Mouse (Mus musculus) bone marrow macrophage, adult 2 months (primary cell): Measurements from ENCODE around the gene Ccdc69. TPM values are rescaled to one million over a fixed set of nuclear protein-coding genes. Genes with fewer than 3 reads are reported as not detected.

ENCODE experiments used
- H3K27ac ChIP-seq: 2 replicates; pipeline ENCODE4 v1.5.1; 2012; ENCODE audit warnings: low read depth, low read length; ENCODE audit not compliant: insufficient read depth
- H3K4me1 ChIP-seq: 2 replicates; pipeline ENCODE4 v1.6.1; 2012; ENCODE audit warnings: low read length; ENCODE audit not compliant: control insufficient read depth, insufficient read depth
- H3K4me3 ChIP-seq: 2 replicates; pipeline ENCODE4 v1.5.1; 2012; ENCODE audit warnings: mild to moderate bottlenecking, low read length, moderate library complexity; ENCODE audit not compliant: insufficient read depth
- CTCF ChIP-seq: IDR thresholded peaks from 2 replicates; pipeline ENCODE4 v1.5.1; 2012; ENCODE audit warnings: low read depth, mild to moderate bottlenecking, low read length, moderate library complexity
- POLR2A ChIP-seq: IDR thresholded peaks from 2 replicates; pipeline ENCODE4 v1.6.1; 2012; ENCODE audit warnings: mild to moderate bottlenecking, low read depth, low read length, borderline replicate concordance
- polyA plus RNA-seq: library from polyadenylated mRNA; stranded (reverse); fragments of >200 nt; gene quantifications from 2 replicates; pipeline ENCODE4 v1.2.4, GENCODE M21; 2012; ENCODE audit not compliant: missing spikeins, insufficient read depth, insufficient read length

Gene Ccdc69
- polyA plus RNA-seq, 1 experiment, result 6.0 TPM

DNA sequence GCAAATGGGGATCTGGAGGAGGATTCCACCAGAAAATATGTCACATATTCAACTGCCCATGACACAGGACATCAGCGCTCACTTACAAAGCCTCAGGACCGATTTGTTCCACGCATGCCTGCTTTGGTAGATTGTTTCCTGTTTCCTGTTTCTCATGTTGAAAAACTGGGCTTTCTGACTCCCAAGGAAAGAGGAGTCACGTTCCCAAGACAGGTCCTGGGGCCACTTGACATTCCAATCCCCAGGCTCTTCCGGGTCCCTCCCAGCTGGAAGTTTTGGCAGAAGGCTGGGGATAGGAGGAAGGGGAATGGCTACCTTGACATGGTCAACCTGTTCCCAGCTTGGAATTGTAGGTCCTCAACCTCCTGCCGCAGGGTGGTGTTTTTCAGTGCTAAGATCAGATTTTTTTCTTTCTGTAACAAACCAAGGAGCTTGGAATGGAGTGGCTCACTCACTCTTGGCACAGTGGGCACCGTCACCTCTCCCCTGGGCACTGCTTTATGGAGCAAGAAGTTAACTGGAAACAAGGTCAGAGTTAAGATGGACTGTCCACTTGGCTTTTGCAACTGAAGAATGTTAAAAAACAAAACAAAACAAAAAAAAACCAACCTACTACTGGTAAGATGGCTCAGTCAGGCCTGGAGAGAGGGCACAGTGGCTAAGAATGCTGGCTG, 27.0 kb downstream of the Ccdc69 start:
- H3K27ac ChIP-seq, result no peak overlapping the region
- H3K4me1 ChIP-seq, result peaks cover 6% of the 10 kb centered on the region; the same call in 1 of the 2 replicates
- H3K4me3 ChIP-seq, result no peak overlapping the region
- TF ChIP-seq POLR2A (no peak), CTCF (no peak)

GRCm38 (mm10) chr11:55046600-55046999, 31.3 kb downstream of the Ccdc69 start:
- TF ChIP-seq POLR2A (no peak), CTCF (peak; percentile 44)
- no peak overlapping the region for H3K4me3 ChIP-seq
- peaks cover 6% of the 10 kb centered on the region; the same call in 1 of the 2 replicates for H3K4me1 ChIP-seq
- H3K27ac ChIP-seq, result no peak overlapping the region

- no peak for TF ChIP-seq POLR2A
- peak; percentile 51; the same call in 1 of the 2 replicates for TF ChIP-seq CTCF
- Histone ChIP-seq H3K27ac (no peak overlapping the region), H3K4me3 (no peak overlapping the region), H3K4me1 (no peaks in the 10 kb centered on the region)
Observed at GRCm38 (mm10) chr11:55041348-55041747, 36.6 kb downstream of the Ccdc69 start.

DNA sequence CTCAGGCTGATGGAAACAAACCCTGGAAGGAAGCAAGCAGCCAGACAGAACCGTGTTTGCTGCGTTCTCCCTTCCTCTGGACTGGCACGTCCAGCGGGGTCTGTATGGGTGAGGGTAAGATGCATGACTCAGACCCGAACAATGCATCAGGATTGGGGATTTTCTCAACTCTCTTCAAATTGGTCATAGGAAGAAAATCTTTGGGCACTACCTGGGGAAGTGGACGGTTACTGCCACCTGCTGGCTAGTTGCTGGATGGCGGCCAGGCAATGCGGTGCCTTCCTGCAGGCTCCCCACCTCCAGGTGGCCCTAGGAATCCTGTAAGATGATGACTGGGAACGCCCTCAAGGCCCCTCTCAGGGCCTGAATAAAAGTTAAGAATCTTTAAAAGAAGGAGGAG, 38.3 kb downstream of the Ccdc69 start:
- no peak overlapping the region for H3K27ac ChIP-seq
- peak; percentile 86 for TF ChIP-seq CTCF
- no peak for TF ChIP-seq POLR2A
- no peak overlapping the region for H3K4me3 ChIP-seq
- peaks cover 3% of the 10 kb centered on the region; the same call in 1 of the 2 replicates for H3K4me1 ChIP-seq

GRCm38 (mm10) chr11:55036601-55037000, 41.3 kb downstream of the Ccdc69 start:
- Histone ChIP-seq H3K4me3 (no peak overlapping the region), H3K27ac (no peak overlapping the region), H3K4me1 (peaks cover 9% of the 10 kb centered on the region)
- TF ChIP-seq CTCF, result no peak
- TF ChIP-seq POLR2A, result no peak

DNA sequence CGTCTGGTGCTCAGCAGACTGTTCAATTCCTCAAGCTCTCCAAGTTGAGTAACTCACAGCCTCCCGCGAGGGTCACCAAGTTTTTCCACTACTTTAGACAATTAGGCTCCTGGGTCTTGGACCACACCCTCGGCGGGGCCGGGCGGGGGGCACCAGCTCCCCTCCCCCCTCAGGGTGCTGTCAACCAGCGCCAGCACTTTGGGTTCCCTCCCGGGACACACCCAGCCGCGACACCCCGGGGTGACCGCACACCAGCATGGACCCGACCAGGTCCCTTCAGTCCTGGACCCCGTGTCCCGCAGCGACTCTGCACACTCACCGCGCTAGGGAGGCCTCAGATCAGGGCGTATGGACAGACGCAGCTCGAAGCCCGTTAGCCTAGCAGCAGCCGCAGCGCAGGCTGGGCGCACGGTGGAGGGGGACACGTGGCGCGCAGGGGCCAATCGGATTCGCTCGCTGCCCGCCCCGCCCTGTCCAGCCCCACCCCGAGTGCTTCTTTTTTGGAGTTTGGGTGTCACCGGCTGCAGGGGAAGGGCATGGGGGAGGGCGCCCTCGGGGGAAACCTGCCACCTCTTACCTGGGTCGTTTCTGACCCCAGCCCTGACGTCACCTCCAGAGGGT, 44.8 kb downstream of the Ccdc69 start, which contains the start of gene Anxa6:
Gene Anxa6, minus strand, starts transcription at position 406 of the 621 bp plus-strand sequence.
- TF ChIP-seq CTCF, result no peak
- TF ChIP-seq POLR2A, result no peak
- Histone ChIP-seq H3K27ac (no peak within 1 kb of the TSS), H3K4me1 (peaks cover 24% of the 10 kb centered on the region), H3K4me3 (peak within 1 kb of the TSS; percentile 67)

GRCm38 (mm10) chr11:55032286-55032685, 45.6 kb downstream of the Ccdc69 start:
- Histone ChIP-seq H3K4me1 (peaks cover 30% of the 10 kb centered on the region), H3K27ac (no peak overlapping the region), H3K4me3 (peak overlapping the region; percentile 67)
- TF ChIP-seq POLR2A (no peak), CTCF (no peak)

DNA sequence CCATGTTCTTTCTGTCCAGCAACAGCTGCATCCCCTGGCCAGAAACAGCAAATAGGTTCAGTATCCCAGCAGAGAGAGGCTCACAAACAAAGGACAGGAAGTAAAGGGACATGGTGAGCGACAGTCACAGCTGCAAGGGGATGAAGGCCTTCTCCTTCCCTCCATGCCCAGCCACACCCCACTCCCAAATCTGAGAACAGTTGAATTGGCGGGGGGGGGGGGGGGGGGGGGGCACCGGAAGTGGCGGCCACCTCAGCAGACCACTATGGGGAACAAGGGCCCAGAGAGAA, 46.0 kb downstream of the Ccdc69 start:
- H3K4me1 ChIP-seq, result peaks cover 30% of the 10 kb centered on the region
- no peak for TF ChIP-seq CTCF
- no peak for TF ChIP-seq POLR2A
- peak overlapping the region; percentile 67 for H3K4me3 ChIP-seq
- no peak overlapping the region for H3K27ac ChIP-seq

DNA sequence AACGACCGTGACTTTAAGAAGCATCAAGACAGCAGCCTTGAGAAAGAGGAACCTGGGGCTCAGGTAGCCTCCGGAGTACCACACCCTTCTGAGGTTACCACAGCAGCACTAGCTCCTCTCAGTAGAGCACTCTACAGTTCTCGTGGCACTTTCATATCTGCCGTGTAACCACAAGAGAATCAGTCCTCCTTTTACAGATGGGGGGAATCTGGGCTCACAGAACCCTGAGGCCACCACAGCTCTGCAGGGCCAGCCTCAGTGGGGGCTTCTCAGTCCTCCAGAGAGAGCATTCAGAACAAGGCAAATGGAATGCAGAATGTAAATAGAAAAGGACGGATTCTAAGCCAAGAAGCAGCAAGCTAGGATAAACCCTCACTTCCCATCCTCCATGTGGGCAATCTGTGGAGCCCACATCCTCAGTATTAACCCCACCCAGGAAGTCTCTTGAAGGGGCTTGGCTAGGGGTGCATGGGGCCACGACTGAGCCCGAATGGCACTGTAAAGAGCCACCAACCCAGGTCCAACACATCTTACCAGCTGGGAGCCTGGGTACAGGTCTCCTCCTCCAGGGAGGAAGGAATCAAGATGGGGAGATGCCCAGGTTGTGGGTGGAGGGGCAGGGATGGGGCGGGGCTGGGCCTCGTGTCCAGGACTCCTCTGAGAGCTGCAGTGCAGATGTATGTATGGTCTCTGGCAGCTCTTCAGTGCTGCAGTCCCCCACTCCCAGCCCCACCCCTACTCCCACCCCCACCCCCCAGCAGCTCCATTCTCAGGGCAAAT, 46.5 kb downstream of the Ccdc69 start:
- Histone ChIP-seq H3K4me1 (peaks cover 33% of the 10 kb centered on the region), H3K4me3 (no peak overlapping the region), H3K27ac (no peak overlapping the region)
- TF ChIP-seq POLR2A (no peak), CTCF (no peak)

DNA sequence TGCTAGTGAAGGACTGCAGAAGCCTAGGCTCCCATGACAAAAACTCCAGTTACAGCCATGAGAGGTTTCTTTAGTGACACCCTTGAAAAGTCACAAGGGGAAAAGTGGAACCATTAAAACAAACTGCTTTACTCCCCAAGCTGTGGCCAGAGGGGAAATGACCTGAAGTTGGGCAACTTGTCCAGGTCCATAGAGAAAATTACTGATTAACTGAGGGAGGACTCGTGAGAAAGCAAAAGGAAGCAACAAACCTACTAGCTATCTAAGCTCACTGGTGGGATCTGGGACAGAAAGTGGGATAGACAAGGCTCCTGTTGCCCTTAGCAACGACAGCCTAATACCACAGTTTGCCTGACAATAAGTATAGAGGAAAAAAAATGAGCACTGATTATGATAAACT, 49.4 kb downstream of the Ccdc69 start:
- Histone ChIP-seq H3K4me3 (no peak overlapping the region), H3K4me1 (peaks cover 44% of the 10 kb centered on the region), H3K27ac (no peak overlapping the region)
- TF ChIP-seq CTCF (no peak), POLR2A (no peak)
